Mouse (Mus musculus): Measurements from ENCODE around the gene Tssc4. TPM values are rescaled to one million over a fixed set of nuclear protein-coding genes. Genes with fewer than 3 reads are reported as not detected.
A peak's percentile ranks its signal among the peaks of the same experiment; 100 is the strongest.

Tssc4 gene
- polyA plus RNA-seq (2016; fragmentation: Nextera tagmentation; extraction: Ambion mirVana), result 50.2 and 50.5 TPM in 2 replicates

DNA sequence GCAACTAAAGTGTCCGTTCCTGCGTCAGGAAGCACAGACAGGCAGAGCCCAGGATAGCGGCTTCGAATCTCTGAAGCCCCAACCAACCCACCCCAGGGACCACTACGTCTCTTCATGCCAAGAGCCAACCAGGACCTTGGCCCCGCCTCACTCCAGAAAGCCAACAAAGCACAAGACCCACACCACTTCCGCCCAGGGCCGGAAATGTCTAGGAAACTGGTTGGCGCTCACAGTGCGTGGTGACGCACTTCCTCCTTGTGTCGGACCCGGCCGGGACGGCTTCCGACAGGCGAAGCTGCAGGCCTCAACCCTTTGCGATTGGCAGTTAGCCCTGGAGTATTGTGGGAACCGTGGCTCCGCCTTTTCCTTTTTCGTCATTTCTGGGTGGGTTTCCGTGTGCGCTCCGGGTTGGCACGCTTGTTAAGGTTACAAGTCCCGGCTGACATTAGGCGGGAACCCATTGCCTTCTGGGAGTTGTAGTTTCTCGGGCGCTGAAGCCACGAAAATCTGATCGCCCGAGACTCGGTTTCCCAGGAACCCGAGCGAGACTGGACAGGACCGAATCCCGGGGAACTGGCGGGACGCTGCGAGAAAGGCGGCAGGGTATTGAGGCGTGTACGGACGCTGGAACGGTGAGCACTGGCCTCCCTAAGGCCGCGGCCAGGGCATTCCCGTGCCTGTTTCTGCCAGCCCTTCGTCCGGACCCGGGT, at the start of gene Tssc4:
Gene Tssc4 (plus strand): TSS at position 368 of the 710 bp plus-strand sequence.
- H3K27ac ChIP-seq, result peak within 1 kb of the TSS; percentile 76
- H3K4me2 ChIP-seq, result peak within 1 kb of the TSS; percentile 96
- 2% methylated on average over 51 of the region's 51 CpGs for WGBS (ENCODE audit: insufficient replicate concordance)
- H3K4me3 ChIP-seq, result peak within 1 kb of the TSS; percentile 84
- peaks cover 27% of the 10 kb centered on the region for H3K4me1 ChIP-seq
- H3K9ac ChIP-seq, result peak within 1 kb of the TSS; percentile 88
- ATAC-seq, result peak; percentile 95
- no peaks in the 10 kb centered on the region for H3K27me3 ChIP-seq (replicated peaks)
- H3K36me3 ChIP-seq, result peaks cover 59% of the 10 kb centered on the region
- no peaks in the 10 kb centered on the region for H3K9me3 ChIP-seq (replicated peaks)

DNA sequence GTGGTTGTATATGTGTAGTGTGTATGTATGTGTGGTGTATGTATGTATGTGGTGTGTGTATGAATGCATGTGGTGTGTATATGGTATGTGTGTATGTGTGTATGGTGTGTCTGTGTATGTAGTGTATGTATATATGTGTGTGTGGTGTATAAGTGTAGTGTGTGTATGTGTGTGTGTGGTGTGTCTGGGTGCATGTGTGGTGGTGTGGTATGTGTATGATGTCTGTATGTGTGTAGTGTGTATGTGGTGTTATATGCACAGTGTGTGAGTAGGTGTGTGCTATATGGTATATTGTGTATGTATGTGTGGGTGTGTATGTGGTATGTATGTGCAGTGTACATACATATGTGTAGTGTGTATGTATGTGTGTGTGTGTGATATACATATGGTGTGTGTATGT, 49.0 kb upstream of the Tssc4 start:
- H3K4me2 ChIP-seq, result no peak overlapping the region
- H3K4me1 ChIP-seq, result peaks cover 36% of the 10 kb centered on the region
- peaks cover 19% of the 10 kb centered on the region for H3K36me3 ChIP-seq
- H3K27ac ChIP-seq, result no peak overlapping the region
- no peak for ATAC-seq
- H3K9ac ChIP-seq, result no peak overlapping the region
- H3K4me3 ChIP-seq, result no peak overlapping the region
- no peaks in the 10 kb centered on the region for H3K9me3 ChIP-seq (replicated peaks)
- H3K27me3 ChIP-seq (replicated peaks), result no peaks in the 10 kb centered on the region

DNA sequence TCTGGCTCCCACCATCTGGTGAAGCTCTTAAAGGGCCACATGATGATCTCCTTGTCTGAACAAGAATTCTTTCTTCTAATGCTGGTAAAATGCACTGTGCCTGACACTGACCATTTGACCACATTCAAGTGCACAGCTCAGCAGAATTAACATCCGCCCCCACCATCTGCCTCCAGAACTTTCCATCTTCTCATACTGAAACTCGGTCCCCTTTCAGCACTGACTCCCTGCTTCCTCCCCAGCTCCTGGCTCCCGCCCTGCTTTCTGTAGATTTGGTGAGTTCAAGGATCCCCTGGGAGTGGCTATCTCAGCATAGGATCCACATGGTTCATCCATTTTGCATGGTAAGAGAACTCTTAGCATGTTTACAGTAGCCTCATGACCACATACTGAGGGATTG, 48.3 kb upstream of the Tssc4 start:
- Histone ChIP-seq H3K9ac (no peak overlapping the region), H3K36me3 (peaks cover 19% of the 10 kb centered on the region), H3K4me3 (no peak overlapping the region), H3K9me3 (replicated peaks) (no peaks in the 10 kb centered on the region), H3K27ac (no peak overlapping the region), H3K4me2 (no peak overlapping the region), H3K4me1 (peaks cover 30% of the 10 kb centered on the region), H3K27me3 (replicated peaks) (no peaks in the 10 kb centered on the region)
- 67% methylated on average over 3 of the region's 3 CpGs for WGBS (ENCODE audit: insufficient replicate concordance)
- ATAC-seq, result no peak

DNA sequence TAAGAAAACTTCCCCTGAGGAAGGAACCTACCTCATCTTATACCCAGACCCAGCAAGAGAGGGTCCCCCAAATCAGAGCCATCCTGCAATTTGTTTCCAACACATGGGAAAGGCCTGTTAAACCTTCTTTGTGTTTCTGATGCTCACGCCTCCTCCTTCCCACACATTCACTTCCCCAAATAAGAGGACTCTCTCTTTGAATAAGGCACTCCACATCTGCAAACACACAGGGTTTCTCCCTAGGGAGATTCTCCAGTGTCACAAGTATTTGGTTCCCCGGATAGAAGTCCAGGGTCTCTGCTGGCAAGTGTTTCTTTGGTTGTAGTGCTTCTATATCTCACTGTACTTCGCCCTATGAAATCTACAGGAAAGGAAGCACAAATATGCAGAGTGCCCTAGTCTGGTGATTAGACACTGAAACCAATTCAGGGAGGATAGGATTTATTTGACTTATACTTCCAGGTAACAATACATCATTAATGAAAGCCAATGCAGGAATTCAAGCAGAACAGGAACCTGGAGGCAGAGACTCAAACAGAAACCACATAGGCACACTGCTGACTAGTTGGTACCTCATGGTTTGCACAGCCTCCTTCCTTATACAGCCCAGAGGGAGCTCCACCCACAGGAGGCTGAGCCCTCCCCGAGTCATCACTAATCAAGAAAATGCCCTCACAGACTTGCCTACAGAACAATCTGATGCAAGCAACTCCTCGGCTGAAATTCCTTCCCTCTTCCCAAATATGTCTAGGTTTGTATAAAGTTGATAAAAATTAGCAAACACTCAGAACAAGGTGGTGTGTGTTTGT, 47.5 kb upstream of the Tssc4 start:
- Histone ChIP-seq H3K9ac (no peak overlapping the region), H3K4me3 (no peak overlapping the region), H3K27ac (no peak overlapping the region), H3K4me2 (no peak overlapping the region), H3K36me3 (peaks cover 19% of the 10 kb centered on the region), H3K4me1 (peaks cover 22% of the 10 kb centered on the region), H3K27me3 (replicated peaks) (no peaks in the 10 kb centered on the region), H3K9me3 (replicated peaks) (no peaks in the 10 kb centered on the region)
- 47% methylated on average over 5 of the region's 5 CpGs for WGBS (ENCODE audit: insufficient replicate concordance)
- 0 out of 2 replicates have a peak, but pooled peaks have one; percentile 51 for ATAC-seq

DNA sequence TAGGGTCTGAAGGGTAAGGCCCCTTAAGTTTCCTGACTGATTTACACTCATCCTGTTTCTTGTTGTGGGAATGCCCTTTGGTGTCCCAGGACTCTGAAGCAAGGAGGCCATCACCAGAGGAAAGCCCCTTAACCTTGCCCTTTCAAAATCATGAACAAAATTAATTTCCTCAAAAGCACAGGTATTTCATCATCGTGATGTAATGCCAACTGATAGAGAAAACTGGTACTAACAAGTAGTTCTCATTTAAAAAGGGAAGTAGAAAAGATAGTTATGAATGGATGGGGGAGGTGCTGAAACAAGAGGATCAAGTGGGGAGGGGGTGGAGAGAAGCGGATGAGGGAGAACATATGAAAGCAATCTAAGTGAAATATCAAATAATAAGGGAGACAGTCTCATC, 45.5 kb upstream of the Tssc4 start:
- no peak overlapping the region for H3K27ac ChIP-seq
- H3K4me3 ChIP-seq, result no peak overlapping the region
- 0 out of 2 replicates have a peak, but pooled peaks cover 3% of the 10 kb centered on the region for H3K36me3 ChIP-seq
- ATAC-seq, result no peak
- no peak overlapping the region for H3K9ac ChIP-seq
- H3K27me3 ChIP-seq (replicated peaks), result no peaks in the 10 kb centered on the region
- no peaks in the 10 kb centered on the region for H3K9me3 ChIP-seq (replicated peaks)
- no peak overlapping the region for H3K4me2 ChIP-seq
- 73% methylated on average over 2 of the region's 2 CpGs for WGBS (ENCODE audit: insufficient replicate concordance)
- H3K4me1 ChIP-seq, result peaks cover 23% of the 10 kb centered on the region

DNA sequence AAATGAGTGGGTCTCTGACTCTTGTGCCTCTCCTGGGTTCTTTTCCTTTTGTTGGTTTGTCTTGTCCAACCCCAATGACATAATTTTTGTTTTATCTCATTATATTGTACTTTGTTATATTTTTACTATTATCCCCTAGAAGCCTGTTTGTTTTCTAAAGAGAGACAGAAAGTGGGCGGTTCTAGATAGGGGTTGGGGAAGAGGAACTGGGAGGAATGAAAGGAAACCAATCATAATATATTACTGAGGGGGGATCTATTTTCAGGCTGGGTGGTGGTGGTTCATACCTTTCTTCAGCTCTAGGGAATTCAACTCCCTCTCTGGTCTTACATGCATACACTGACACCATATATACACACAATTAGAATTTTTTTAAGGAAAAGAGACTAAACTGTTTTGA, 44.8 kb upstream of the Tssc4 start:
- no peak overlapping the region for H3K9ac ChIP-seq
- no peak for ATAC-seq
- H3K4me2 ChIP-seq, result no peak overlapping the region
- H3K4me1 ChIP-seq, result peaks cover 23% of the 10 kb centered on the region
- no peak overlapping the region for H3K27ac ChIP-seq
- no peaks in the 10 kb centered on the region for H3K36me3 ChIP-seq
- no peak overlapping the region for H3K4me3 ChIP-seq
- WGBS (ENCODE audit: insufficient replicate concordance), result 68% methylated on average over 1 of the region's 1 CpGs
- H3K27me3 ChIP-seq (replicated peaks), result no peaks in the 10 kb centered on the region
- H3K9me3 ChIP-seq (replicated peaks), result no peaks in the 10 kb centered on the region

DNA sequence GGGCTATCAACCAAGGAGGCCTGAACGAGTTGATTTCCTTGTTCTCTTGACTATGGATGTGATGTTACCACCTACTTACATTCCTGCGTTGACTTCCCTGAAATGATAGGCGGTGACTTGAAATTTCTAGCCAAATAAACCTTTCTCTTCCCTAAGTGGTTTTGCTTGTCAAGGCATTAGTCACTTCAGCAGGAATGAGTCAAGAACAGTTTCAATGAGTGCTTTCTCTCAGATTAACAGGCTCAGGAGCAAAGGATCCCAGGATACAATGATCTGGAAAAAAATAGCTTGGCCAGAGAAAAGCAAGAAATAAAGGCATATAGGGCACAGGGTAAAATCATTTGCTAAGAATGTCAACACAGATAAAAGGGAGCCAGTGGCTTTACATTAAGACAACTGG, 43.6 kb upstream of the Tssc4 start:
- Histone ChIP-seq H3K9me3 (replicated peaks) (no peaks in the 10 kb centered on the region), H3K4me1 (peaks cover 21% of the 10 kb centered on the region), H3K9ac (no peak overlapping the region), H3K27ac (no peak overlapping the region), H3K4me3 (no peak overlapping the region), H3K36me3 (no peaks in the 10 kb centered on the region), H3K4me2 (no peak overlapping the region), H3K27me3 (replicated peaks) (no peaks in the 10 kb centered on the region)
- 69% methylated on average over 3 of the region's 3 CpGs for WGBS (ENCODE audit: insufficient replicate concordance)
- no peak for ATAC-seq

DNA sequence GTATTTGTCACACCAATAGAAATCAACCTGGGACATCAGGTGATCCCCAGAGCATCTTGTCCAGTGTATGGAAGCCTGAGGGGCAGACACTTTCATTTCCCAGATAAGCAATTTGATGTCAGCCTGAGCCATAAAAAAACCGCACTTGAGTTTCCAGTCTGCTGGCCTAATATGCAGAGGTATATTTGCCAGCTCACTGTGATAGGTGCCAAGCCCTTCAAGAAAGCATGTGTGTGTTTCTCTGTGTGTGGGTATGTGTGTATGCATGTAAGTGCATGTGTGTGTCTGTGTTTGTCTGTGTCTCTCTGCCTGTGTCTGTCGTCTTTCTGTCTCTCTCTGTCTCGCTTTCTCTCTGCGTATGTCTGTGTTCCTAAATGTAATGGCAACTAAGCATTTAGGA, 41.9 kb upstream of the Tssc4 start:
- Histone ChIP-seq H3K9ac (no peak overlapping the region), H3K9me3 (replicated peaks) (no peaks in the 10 kb centered on the region), H3K36me3 (no peaks in the 10 kb centered on the region), H3K4me1 (peaks cover 8% of the 10 kb centered on the region; the same call in 1 of the 2 replicates), H3K4me2 (no peak overlapping the region), H3K27me3 (replicated peaks) (no peaks in the 10 kb centered on the region), H3K4me3 (no peak overlapping the region), H3K27ac (no peak overlapping the region)
- 88% methylated on average over 4 of the region's 4 CpGs for WGBS (ENCODE audit: insufficient replicate concordance)
- ATAC-seq, result no peak

DNA sequence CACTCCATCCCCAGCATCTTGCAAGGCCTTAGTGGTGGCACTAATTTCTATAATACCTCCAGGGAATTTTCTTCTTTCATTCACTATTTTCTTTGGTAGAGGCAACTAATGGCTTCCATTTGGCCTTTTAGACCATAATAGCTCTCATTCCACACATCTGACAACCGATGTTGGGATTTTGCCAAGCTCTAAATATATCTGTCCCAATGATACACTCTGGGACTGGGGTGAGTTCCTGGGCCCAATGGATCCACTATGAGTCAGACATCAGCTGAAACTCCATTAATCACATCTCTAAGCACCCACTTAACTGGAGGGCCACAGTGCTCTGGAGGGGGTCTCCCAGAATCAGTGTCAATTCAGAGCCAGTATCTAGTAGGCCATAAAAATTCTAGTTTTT, 37.2 kb upstream of the Tssc4 start:
- H3K4me2 ChIP-seq, result no peak overlapping the region
- H3K9me3 ChIP-seq (replicated peaks), result no peaks in the 10 kb centered on the region
- ATAC-seq, result no peak
- no peaks in the 10 kb centered on the region for H3K27me3 ChIP-seq (replicated peaks)
- no peak overlapping the region for H3K27ac ChIP-seq
- no peak overlapping the region for H3K4me3 ChIP-seq
- H3K36me3 ChIP-seq, result no peaks in the 10 kb centered on the region
- H3K9ac ChIP-seq, result no peak overlapping the region
- 67% methylated on average over 1 of the region's 1 CpGs for WGBS (ENCODE audit: insufficient replicate concordance)
- peaks cover 8% of the 10 kb centered on the region; the same call in 1 of the 2 replicates for H3K4me1 ChIP-seq

DNA sequence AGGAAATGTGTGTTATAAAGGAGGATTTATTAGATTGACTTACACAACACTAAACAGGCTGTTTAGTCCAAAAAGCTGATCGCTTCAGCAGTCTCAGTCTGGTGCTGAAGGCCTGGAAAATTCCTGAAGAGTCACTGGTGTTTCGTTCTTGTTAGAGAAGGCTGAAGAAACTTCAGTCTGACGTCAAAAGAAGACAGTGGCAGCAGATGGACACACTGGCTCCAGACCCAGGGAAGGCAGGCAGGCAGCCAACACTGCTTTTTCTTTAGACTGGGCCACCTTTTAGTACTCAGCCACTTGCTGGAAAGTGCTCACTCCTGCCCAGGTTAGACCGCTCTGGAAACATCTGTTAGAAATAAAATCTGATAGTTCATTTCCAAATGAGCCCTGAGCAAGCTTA, 35.5 kb upstream of the Tssc4 start:
- no peaks in the 10 kb centered on the region for H3K9me3 ChIP-seq (replicated peaks)
- no peak for ATAC-seq
- H3K27me3 ChIP-seq (replicated peaks), result no peaks in the 10 kb centered on the region
- no peak overlapping the region for H3K9ac ChIP-seq
- 72% methylated on average over 4 of the region's 4 CpGs for WGBS (ENCODE audit: insufficient replicate concordance)
- H3K4me2 ChIP-seq, result no peak overlapping the region
- H3K4me3 ChIP-seq, result no peak overlapping the region
- peaks cover 3% of the 10 kb centered on the region; the same call in 1 of the 2 replicates for H3K4me1 ChIP-seq
- no peak overlapping the region for H3K27ac ChIP-seq
- no peaks in the 10 kb centered on the region for H3K36me3 ChIP-seq

DNA sequence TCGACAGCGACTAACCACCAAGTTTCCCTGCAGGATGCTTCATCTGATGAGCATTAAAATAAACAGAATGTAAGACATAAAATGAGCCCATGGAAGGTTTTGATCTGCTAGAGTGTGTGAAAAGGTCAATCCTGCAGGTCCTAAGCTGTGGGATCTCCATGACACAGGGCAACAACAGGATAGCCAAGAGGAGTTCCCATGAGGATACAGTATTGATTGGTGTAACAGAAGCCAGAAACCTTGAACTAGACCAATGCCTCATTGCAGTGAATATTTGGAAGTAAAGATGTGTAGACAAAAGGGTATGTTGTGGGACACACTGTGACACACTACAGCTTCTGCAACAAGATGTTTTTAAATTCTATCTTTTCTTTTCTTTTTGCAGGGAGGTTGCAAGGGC, 34.9 kb upstream of the Tssc4 start:
- Histone ChIP-seq H3K27ac (no peak overlapping the region), H3K4me1 (peaks cover 7% of the 10 kb centered on the region; the same call in 1 of the 2 replicates), H3K9me3 (replicated peaks) (no peaks in the 10 kb centered on the region), H3K9ac (no peak overlapping the region), H3K27me3 (replicated peaks) (no peaks in the 10 kb centered on the region), H3K4me3 (no peak overlapping the region), H3K4me2 (no peak overlapping the region), H3K36me3 (no peaks in the 10 kb centered on the region)
- WGBS (ENCODE audit: insufficient replicate concordance), result 83% methylated on average over 2 of the region's 2 CpGs
- no peak for ATAC-seq
